Mouse (Mus musculus) limb, embryonic 11.5 days (tissue): Measurements from ENCODE around the gene Pakap. TPM values are rescaled to one million over a fixed set of nuclear protein-coding genes. Genes with fewer than 3 reads are reported as not detected.

Experiments used
- ATAC-seq: fragments of 200-750 bp; cut with Nextera tagmentation; 2 replicates; pipeline ENCODE4 v1.8.0; 2017; ENCODE audit warnings: low read depth; ENCODE audit not compliant: insufficient number of reproducible peaks, low FRiP score, low TSS enrichment
- DNase-seq: peaks from one replicate; pipeline ENCODE4 v3.0.0-alpha.2; 2015; ENCODE audit warnings: low spot score
- H3K27ac ChIP-seq: fragments of 300-500 bp; sonication (generic); replicated peaks from 2 replicates; pipeline ENCODE4 v1.5.1; 2014; ENCODE audit warnings: low read depth, mild to moderate bottlenecking, low read length
- H3K27me3 ChIP-seq: fragments of 300-500 bp; sonication (generic); 2 replicates; pipeline ENCODE4 v1.6.1; 2014; ENCODE audit warnings: mild to moderate bottlenecking, low read length, mixed read lengths; ENCODE audit not compliant: control insufficient read depth, insufficient read depth
- H3K36me3 ChIP-seq: fragments of 300-500 bp; sonication (generic); 2 replicates; pipeline ENCODE4 v1.6.1; 2014; ENCODE audit warnings: mild to moderate bottlenecking, low read length, moderate library complexity, mixed read lengths; ENCODE audit not compliant: control insufficient read depth, insufficient read depth
- H3K4me1 ChIP-seq: fragments of 300-500 bp; sonication (generic); 2 replicates; pipeline ENCODE4 v1.6.1; 2014; ENCODE audit warnings: low read length, mixed read lengths; ENCODE audit not compliant: control insufficient read depth, insufficient read depth
- H3K4me2 ChIP-seq: fragments of 300-500 bp; sonication (generic); 2 replicates; pipeline ENCODE4 v1.6.1; 2014; ENCODE audit warnings: low read depth, mild to moderate bottlenecking, moderate library complexity; ENCODE audit not compliant: severe bottlenecking
- H3K4me3 ChIP-seq: fragments of 300-500 bp; sonication (generic); 2 replicates; pipeline ENCODE4 v1.5.1; 2014; ENCODE audit warnings: low read depth, low read length
- H3K9ac ChIP-seq: fragments of 300-500 bp; sonication (generic); 2 replicates; pipeline ENCODE4 v1.6.1; 2014; ENCODE audit warnings: mild to moderate bottlenecking, low read length
- H3K9me3 ChIP-seq: fragments of 300-500 bp; sonication (generic); 2 replicates; pipeline ENCODE4 v1.6.1; 2016; ENCODE audit warnings: low read length; ENCODE audit not compliant: control insufficient read depth
- WGBS: fragments of 180-500 bp; shearing (Covaris S2); extraction: QIAGEN DNeasy Blood & Tissue Kit; methylation state at CpG from one replicate; pipeline ENCODE4 v1.1.7; 2014; 5-methylcytosine and 5-hydroxymethylcytosine counted together
- polyA plus RNA-seq: library from polyadenylated mRNA; unstranded; fragments of >200 nt; fragmentation: Nextera tagmentation; extraction: Ambion mirVana; gene quantifications from 2 replicates; pipeline ENCODE4 v1.2.1, GENCODE M21; 2014

The Pakap gene
- polyA plus RNA-seq, 1 experiment from 2014 or later = 32.6 TPM

- 82% methylated on average over 6 of the region's 6 CpGs for WGBS
- no peaks in the 10 kb centered on the region for H3K9me3 ChIP-seq
- no peaks in the 10 kb centered on the region for H3K36me3 ChIP-seq
- H3K4me1 ChIP-seq = no peaks in the 10 kb centered on the region
- no peak overlapping the region for H3K4me2 ChIP-seq
- DNase-seq = no peak
- no peak for ATAC-seq
- H3K4me3 ChIP-seq = no peak overlapping the region
- H3K9ac ChIP-seq = no peak overlapping the region
- no peaks in the 10 kb centered on the region for H3K27me3 ChIP-seq
- H3K27ac ChIP-seq = no peak overlapping the region
Observed at GRCm38 (mm10) chr4:57937292-57937691, 369.3 kb downstream of the Pakap start.

GRCm38 (mm10) chr4:57940631-57941030 is 372.7 kb downstream of the Pakap start:
- no peak overlapping the region for H3K27ac ChIP-seq
- ATAC-seq (no peak), DNase-seq (no peak)
- H3K4me3 ChIP-seq = no peak overlapping the region
- no peaks in the 10 kb centered on the region for H3K9me3 ChIP-seq
- no peak overlapping the region for H3K9ac ChIP-seq
- WGBS = 95% methylated on average over 4 of the region's 4 CpGs
- no peak overlapping the region for H3K4me2 ChIP-seq
- peaks cover 9% of the 10 kb centered on the region for H3K36me3 ChIP-seq
- no peaks in the 10 kb centered on the region for H3K27me3 ChIP-seq
- H3K4me1 ChIP-seq = no peaks in the 10 kb centered on the region

- Histone ChIP-seq H3K4me1 (no peaks in the 10 kb centered on the region), H3K9ac (no peak overlapping the region), H3K27me3 (no peaks in the 10 kb centered on the region), H3K36me3 (peaks cover 12% of the 10 kb centered on the region), H3K9me3 (no peaks in the 10 kb centered on the region), H3K4me2 (no peak overlapping the region), H3K27ac (no peak overlapping the region), H3K4me3 (no peak overlapping the region)
- 96% methylated on average over 2 of the region's 2 CpGs for WGBS
- no peak for ATAC-seq
- DNase-seq = no peak
Observed at GRCm38 (mm10) chr4:57942892-57943291, 374.9 kb downstream of the Pakap start.

Other genes with a start within 250 kb of the Pakap start
- 4.1 and 4.8 TPM in 2 replicates for gene Palm2, start 133.9 kb upstream of the Pakap start, polyA plus RNA-seq
- gene Akap2, start 149.5 kb downstream of the Pakap start, polyA plus RNA-seq = 32.8 and 36.5 TPM in 2 replicates